ENCODE assay signal across 8 mouse cellular contexts in genomic region chr7:79536157-79536641, GRCm38 (mm10).
DNase-seq lines count a peak whose midpoint lies in the region; ATAC-seq and TF ChIP-seq lines count a peak whose summit lies in the region.

No protein-coding gene starts in this region.

- peaks cover 23% of the 10 kb centered on the region for H3K27me3 ChIP-seq in midbrain, embryonic 14.5 days (ENCODE audit: control insufficient read depth, insufficient read depth, low read length)
- H3K27me3 ChIP-seq in thymus, adult 2 months (ENCODE audit: control insufficient read depth, insufficient read depth, low read length) = peaks cover 27% of the 10 kb centered on the region

- H3K9me3 ChIP-seq in midbrain, embryonic 14.5 days (ENCODE audit: control insufficient read depth, low read length) = no peaks in the 10 kb centered on the region

- TF ChIP-seq POLR2A in thymus, adult 2 months (IDR thresholded peaks at IDR 0.05; ENCODE audit: control insufficient read depth, extremely low read depth, insufficient read depth, low read length, poor library complexity) = no peak

- ATAC-seq in midbrain, embryonic 14.5 days (ENCODE audit: low FRiP score, low TSS enrichment) = peak; percentile 70

- peaks cover 33% of the 10 kb centered on the region for H3K4me1 ChIP-seq in midbrain, embryonic 14.5 days (ENCODE audit: control insufficient read depth, insufficient read depth, low read length)
- H3K4me1 ChIP-seq in thymus, adult 2 months (replicated peaks; ENCODE audit: control insufficient read depth, insufficient read depth, low read length) = peaks cover 4% of the 10 kb centered on the region; the same call in 1 of the 2 replicates

- peak; percentile 64 for DNase-seq in embryo, embryonic 10.5 days (ENCODE audit: low spot score)
- DNase-seq in embryo, embryonic 10 days (ENCODE audit: low spot score) = no peak
- peak; percentile 43 for DNase-seq in CD4-positive, CD25-positive, alpha-beta regulatory T cell, adult 2 months (ENCODE audit: low read depth, low spot score)
- peak; percentile 79 for DNase-seq in embryo, embryonic 11 days
- DNase-seq in induced T-regulatory cell, adult 2 months (ENCODE audit: low read depth) = peak; percentile 34
- DNase-seq in midbrain, embryonic 14.5 days = peak; percentile 86
- peak; percentile 49 for DNase-seq in thymus, adult 2 months
- no peak for DNase-seq in kidney, postnatal 10 days

- WGBS in midbrain, embryonic 14.5 days = under 1% methylated on average over 27 of the region's 27 CpGs
- 3% methylated on average over 27 of the region's 27 CpGs for WGBS in thymus, adult 2 months

- peak overlapping the region; percentile 70 for H3K9ac ChIP-seq in midbrain, embryonic 14.5 days (replicated peaks; ENCODE audit: low read length)

- peaks cover 9% of the 10 kb centered on the region; the same call in 1 of the 2 replicates for H3K36me3 ChIP-seq in midbrain, embryonic 14.5 days (ENCODE audit: control insufficient read depth, insufficient read depth, low read length)
- H3K36me3 ChIP-seq in thymus, adult 2 months (ENCODE audit: control insufficient read depth, insufficient read depth, low read length) = no peaks in the 10 kb centered on the region

- 0 out of 2 replicates have a peak, but pooled peaks have one; percentile 22 for TF ChIP-seq CTCF in thymus, adult 2 months (IDR thresholded peaks at IDR 0.05; ENCODE audit: borderline replicate concordance, control insufficient read depth, extremely low read depth, insufficient read depth, low read length, poor library complexity)

- H3K4me2 ChIP-seq in midbrain, embryonic 14.5 days (ENCODE audit: low read length) = peak overlapping the region; percentile 90

- H3K4me3 ChIP-seq in midbrain, embryonic 14.5 days (replicated peaks; ENCODE audit: low read depth, low read length) = peak overlapping the region; percentile 46
- no peak overlapping the region for H3K4me3 ChIP-seq in thymus, adult 2 months (ENCODE audit: control insufficient read depth, insufficient read depth, low read length)

- peak overlapping the region; percentile 91 for H3K27ac ChIP-seq in midbrain, embryonic 14.5 days (replicated peaks; ENCODE audit: low read depth, low read length)
- H3K27ac ChIP-seq in thymus, adult 2 months (ENCODE audit: control insufficient read depth, insufficient read depth, low read length) = no peak overlapping the region

Comparison
In these comparisons a context has a peak if more than half of its experiments do, and no peak if none do; other contexts are left out.
1. DNase-seq: peak in embryo, embryonic 10.5 days (single experiment), CD4-positive, CD25-positive, alpha-beta regulatory T cell, adult 2 months (single experiment), embryo, embryonic 11 days (single experiment), induced T-regulatory cell, adult 2 months (single experiment), midbrain, embryonic 14.5 days (single experiment) and thymus, adult 2 months (single experiment); none in embryo, embryonic 10 days (single experiment) and kidney, postnatal 10 days (single experiment).